Mouse (Mus musculus) liver, postnatal 0 days (tissue): ENCODE data around the gene March10.

ENCODE experiments used
- CTCF ChIP-seq: sonication (generic); IDR thresholded peaks from 2 replicates; pipeline ENCODE4 v1.5.1; 2016; ENCODE audit warnings: antibody characterized with exemption, low read depth
- EP300 ChIP-seq: IDR thresholded peaks from 2 replicates; pipeline ENCODE4 v1.6.1; 2016; ENCODE audit warnings: antibody characterized with exemption, low read depth, mild to moderate bottlenecking

GRCm38 (mm10) chr11:105364386-105365065 lies 92.0 kb downstream of the March10 start:
- TF ChIP-seq EP300 (no peak), CTCF (no peak)
